Mouse (Mus musculus) hindbrain, embryonic 14.5 days (tissue): Measurements from ENCODE around the gene Shisa9. TPM values are rescaled to one million over a fixed set of nuclear protein-coding genes. Genes with fewer than 3 reads are reported as not detected.
A peak's percentile ranks its signal among the peaks of the same experiment; 100 is the strongest.
"Not testable (repeated sequence)": the region's sequence is repeated elsewhere in the genome, so short reads cannot be mapped to it uniquely, and the experiment has no call there.

Source experiments
- ATAC-seq: fragments of 200-750 bp; cut with Nextera tagmentation; 2 replicates; pipeline ENCODE4 v1.8.0; 2017; ENCODE audit warnings: moderate number of reproducible peaks, mild to moderate bottlenecking, moderate TSS enrichment, moderate library complexity; ENCODE audit not compliant: low FRiP score
- DNase-seq: peaks from one replicate; pipeline ENCODE4 v3.0.0-alpha.2; 2015; ENCODE audit warnings: low spot score
- H3K27ac ChIP-seq: fragments of 300-500 bp; sonication (generic); 2 replicates; pipeline ENCODE4 v1.5.1; 2014; ENCODE audit warnings: mild to moderate bottlenecking, moderate library complexity
- H3K27me3 ChIP-seq: fragments of 300-500 bp; sonication (generic); 2 replicates; pipeline ENCODE4 v1.6.1; 2014; ENCODE audit warnings: mild to moderate bottlenecking, low read length, mixed read lengths; ENCODE audit not compliant: control insufficient read depth, insufficient read depth
- H3K36me3 ChIP-seq: fragments of 300-500 bp; sonication (generic); replicated peaks from 2 replicates; pipeline ENCODE4 v1.6.1; 2014; ENCODE audit not compliant: control insufficient read depth, insufficient read depth
- H3K4me1 ChIP-seq: fragments of 300-500 bp; sonication (generic); replicated peaks from 2 replicates; pipeline ENCODE4 v1.6.1; 2014; ENCODE audit warnings: antibody characterized with exemption, low read length, mixed read lengths; ENCODE audit not compliant: control insufficient read depth, insufficient read depth
- H3K4me2 ChIP-seq: fragments of 300-500 bp; sonication (generic); replicated peaks from 2 replicates; pipeline ENCODE4 v1.6.1; 2014; ENCODE audit warnings: mild to moderate bottlenecking, moderate library complexity
- H3K4me3 ChIP-seq: fragments of 300-500 bp; sonication (generic); replicated peaks from 2 replicates; pipeline ENCODE4 v1.5.1; 2014; ENCODE audit warnings: mild to moderate bottlenecking, low read length
- H3K9ac ChIP-seq: fragments of 300-500 bp; sonication (generic); 2 replicates; pipeline ENCODE4 v1.6.1; 2014
- H3K9me3 ChIP-seq: fragments of 300-500 bp; sonication (generic); 2 replicates; pipeline ENCODE4 v1.6.1; 2016; ENCODE audit warnings: low read length; ENCODE audit not compliant: control insufficient read depth
- WGBS: fragments of 180-500 bp; shearing (Covaris S2); extraction: QIAGEN DNeasy Blood & Tissue Kit; methylation state at CpG from one replicate; pipeline ENCODE4 v1.1.7; 2014; 5-methylcytosine and 5-hydroxymethylcytosine counted together
- polyA plus RNA-seq: library from polyadenylated mRNA; unstranded; fragments of >200 nt; fragmentation: Nextera tagmentation; extraction: Ambion mirVana; gene quantifications from 2 replicates; pipeline ENCODE4 v1.2.1, GENCODE M21; 2014

Gene Shisa9
- 15.7 and 22.1 TPM in 2 replicates for polyA plus RNA-seq

DNA sequence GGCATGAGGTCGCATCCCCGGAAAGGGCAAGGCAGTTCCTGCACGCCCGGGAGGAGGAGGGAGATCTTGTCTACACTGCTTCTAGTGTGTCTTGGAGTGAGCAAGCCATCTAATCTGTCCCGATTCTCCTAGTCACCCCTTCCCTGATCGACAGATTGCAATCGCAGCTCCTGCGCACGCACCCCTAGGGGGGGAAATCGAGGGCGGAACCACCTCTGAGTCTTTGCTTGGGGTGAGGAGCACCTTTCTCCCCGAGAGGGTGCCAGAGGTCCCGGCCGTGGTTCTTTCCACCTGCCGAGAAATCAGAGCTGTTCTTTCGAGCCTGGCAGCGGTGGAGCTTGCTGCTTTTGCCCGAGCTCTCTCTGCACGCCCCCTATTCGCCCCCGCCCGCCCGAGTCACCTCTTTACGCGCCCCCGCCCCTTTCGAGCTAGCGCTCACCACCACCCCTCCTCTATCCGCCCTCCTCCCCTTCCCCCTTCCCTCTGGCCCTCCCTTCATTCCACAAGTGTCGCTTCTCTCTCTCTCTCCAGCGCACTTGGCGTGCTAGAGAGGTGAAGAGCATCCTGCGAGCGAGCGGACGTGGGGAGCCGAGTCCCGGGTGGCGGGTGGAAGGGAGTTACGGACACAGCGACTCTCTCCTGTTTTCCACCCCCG, at the start of gene Shisa9:
Gene Shisa9 (plus strand): TSS at position 498 of the 655 bp plus-strand sequence.
- ATAC-seq (peak; percentile 82), DNase-seq (peak; percentile 59)
- Histone ChIP-seq H3K4me3 (peak within 1 kb of the TSS; percentile 65), H3K9ac (peak within 1 kb of the TSS; percentile 69), H3K27me3 (peaks cover 52% of the 10 kb centered on the region), H3K4me1 (peaks cover 22% of the 10 kb centered on the region), H3K27ac (peak within 1 kb of the TSS; percentile 49), H3K36me3 (no peaks in the 10 kb centered on the region), H3K9me3 (no peaks in the 10 kb centered on the region), H3K4me2 (peak within 1 kb of the TSS; percentile 94)
- WGBS, result 1% methylated on average over 36 of the region's 42 CpGs

DNA sequence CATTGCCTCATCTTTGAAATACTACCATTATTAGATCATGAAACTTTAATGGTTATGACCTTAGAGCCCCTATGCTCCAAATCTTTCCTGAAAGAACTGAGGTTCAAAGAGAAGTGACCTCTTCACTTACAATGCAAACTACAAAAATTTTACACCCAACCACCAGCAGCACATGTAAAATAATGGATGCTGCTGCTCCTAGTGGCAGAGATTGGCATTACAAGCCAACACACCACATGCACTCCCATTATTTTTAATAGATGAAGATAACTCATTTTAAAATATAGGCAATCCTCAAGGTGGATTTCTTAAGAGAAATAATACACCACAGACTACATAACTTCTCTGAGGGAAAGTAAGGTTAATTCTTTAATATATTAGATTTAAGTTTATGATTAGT, 43.4 kb upstream of the Shisa9 start:
- Histone ChIP-seq H3K9ac (no peak overlapping the region), H3K27ac (no peak overlapping the region), H3K4me1 (no peaks in the 10 kb centered on the region), H3K27me3 (no peaks in the 10 kb centered on the region), H3K36me3 (no peaks in the 10 kb centered on the region), H3K9me3 (0 out of 2 replicates have a peak, but pooled peaks cover 6% of the 10 kb centered on the region), H3K4me2 (no peak overlapping the region), H3K4me3 (no peak overlapping the region)
- DNase-seq (peak; percentile 54), ATAC-seq (no peak)

DNA sequence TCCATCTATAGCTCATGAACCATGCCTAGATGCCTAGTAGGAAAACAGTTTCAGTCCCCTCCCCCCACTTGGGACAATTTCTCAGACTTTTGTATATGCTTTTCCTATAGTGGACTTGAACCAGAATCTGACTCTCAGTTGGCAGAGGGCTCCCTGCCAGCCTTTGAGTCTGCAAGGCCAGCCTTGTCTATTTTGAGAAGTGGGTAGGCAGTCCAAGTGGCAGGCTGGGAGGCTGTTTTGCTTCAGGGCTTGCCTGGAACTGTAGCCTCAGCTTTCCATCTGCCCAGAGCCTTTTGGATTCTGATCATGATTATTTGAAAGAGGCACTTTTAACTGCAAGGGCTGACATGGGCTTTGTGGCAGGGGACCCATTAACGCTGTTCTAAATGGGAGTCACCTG, 23.2 kb upstream of the Shisa9 start:
- no peak for DNase-seq
- H3K27me3 ChIP-seq, result no peaks in the 10 kb centered on the region
- H3K9me3 ChIP-seq, result no peaks in the 10 kb centered on the region
- no peaks in the 10 kb centered on the region for H3K36me3 ChIP-seq
- no peak for ATAC-seq
- no peaks in the 10 kb centered on the region for H3K4me1 ChIP-seq
- H3K4me3 ChIP-seq, result no peak overlapping the region
- no peak overlapping the region for H3K9ac ChIP-seq
- no peak overlapping the region for H3K4me2 ChIP-seq
- H3K27ac ChIP-seq, result no peak overlapping the region
- WGBS, result 82% methylated on average over 1 of the region's 1 CpGs

DNA sequence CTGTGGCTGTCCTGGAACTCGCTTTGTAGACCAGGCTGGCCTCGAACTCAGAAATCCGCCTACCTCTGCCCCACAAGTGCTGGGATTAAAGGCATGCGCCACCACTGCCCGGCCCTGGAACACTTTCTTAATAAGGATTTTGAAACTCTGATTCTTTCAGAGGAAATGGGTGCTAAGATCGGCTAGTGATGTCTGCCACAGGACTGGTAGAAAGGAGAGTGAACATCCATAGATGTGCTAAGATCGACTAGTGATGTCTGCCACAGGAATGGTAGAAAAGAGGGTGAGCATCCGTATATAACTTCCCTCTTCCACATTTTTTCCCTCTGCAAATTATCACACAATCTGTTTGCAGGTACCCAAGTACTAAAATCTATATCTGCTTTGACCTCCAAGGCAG, 17.9 kb upstream of the Shisa9 start:
- Histone ChIP-seq H3K4me1 (no peaks in the 10 kb centered on the region), H3K27ac (no peak overlapping the region), H3K4me2 (no peak overlapping the region), H3K9me3 (no peaks in the 10 kb centered on the region), H3K4me3 (no peak overlapping the region), H3K27me3 (no peaks in the 10 kb centered on the region), H3K36me3 (no peaks in the 10 kb centered on the region), H3K9ac (no peak overlapping the region)
- WGBS, result 92% methylated on average over 8 of the region's 8 CpGs
- no peak for ATAC-seq
- no peak for DNase-seq

DNA sequence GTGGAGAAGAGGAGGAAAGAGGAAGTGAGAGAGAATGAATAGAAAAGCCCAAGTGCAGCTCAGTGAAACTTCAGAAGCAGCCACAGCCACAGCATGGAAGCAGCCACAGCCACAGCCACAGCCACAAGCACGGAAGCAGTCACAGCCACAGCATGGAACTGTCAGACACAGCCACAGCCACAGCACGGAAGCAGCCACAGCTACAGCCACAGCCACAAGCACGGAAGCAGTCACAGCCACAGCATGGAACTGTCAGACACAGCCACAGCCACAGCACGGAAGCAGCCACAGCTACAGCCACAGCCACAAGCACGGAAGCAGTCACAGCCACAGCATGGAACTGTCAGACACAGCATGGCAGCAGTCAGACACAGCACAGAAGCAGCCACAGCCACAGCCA, 17.1 kb upstream of the Shisa9 start:
- H3K9ac ChIP-seq, DNase-seq, H3K9me3 ChIP-seq, H3K36me3 ChIP-seq, ATAC-seq, H3K4me3 ChIP-seq, H3K4me1 ChIP-seq, H3K27me3 ChIP-seq, H3K4me2 ChIP-seq, H3K27ac ChIP-seq: not testable (repeated sequence)
- WGBS, result 94% methylated on average over 5 of the region's 5 CpGs

DNA sequence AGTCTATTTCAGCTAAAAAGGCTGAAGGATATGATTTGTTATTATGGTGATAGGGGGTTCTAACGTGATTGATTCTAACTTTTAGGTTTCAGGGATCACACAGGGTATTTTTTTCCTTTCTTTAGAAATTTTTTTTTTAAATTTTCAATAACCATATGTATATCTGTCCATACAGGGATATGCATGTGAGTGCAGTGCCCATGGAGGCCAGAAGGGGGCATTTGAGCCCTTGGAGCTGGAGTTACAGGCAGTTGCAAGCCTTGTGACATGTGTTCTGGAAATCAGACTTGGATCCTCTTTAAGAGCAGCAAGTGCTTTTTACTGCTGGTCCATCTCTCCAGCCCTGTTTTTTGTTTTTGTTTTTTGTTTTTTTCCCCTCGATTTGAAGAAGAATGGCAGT, 16.3 kb upstream of the Shisa9 start:
- no peak for DNase-seq
- H3K9ac ChIP-seq, result no peak overlapping the region
- H3K4me3 ChIP-seq, result no peak overlapping the region
- WGBS, result 62% methylated on average over 2 of the region's 2 CpGs
- no peak for ATAC-seq
- no peak overlapping the region for H3K27ac ChIP-seq
- no peaks in the 10 kb centered on the region for H3K27me3 ChIP-seq
- no peaks in the 10 kb centered on the region for H3K4me1 ChIP-seq
- H3K36me3 ChIP-seq, result no peaks in the 10 kb centered on the region
- no peaks in the 10 kb centered on the region for H3K9me3 ChIP-seq
- no peak overlapping the region for H3K4me2 ChIP-seq

DNA sequence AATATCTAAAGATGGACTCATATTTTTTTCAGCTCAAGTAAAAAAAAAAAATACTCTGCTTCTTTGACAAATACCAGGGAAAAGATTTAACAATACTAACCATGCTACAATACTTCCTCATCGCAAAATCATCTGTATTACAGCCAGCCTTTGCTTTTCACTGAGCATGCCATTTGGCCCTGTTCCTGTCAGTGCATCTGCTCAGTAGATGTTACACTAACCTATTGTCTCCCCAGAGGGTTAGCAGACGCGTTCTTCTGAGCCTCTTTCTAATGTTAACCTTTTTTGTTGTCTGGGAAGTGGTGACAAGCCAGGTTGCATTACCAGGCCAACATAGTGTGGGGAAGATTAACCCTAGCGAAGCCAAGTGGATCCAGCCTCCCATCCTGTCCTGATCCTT, 10.2 kb upstream of the Shisa9 start:
- H3K4me1 ChIP-seq, result 0 out of 2 replicates have a peak, but pooled peaks cover 6% of the 10 kb centered on the region
- no peak for DNase-seq
- H3K27me3 ChIP-seq, result no peaks in the 10 kb centered on the region
- no peak overlapping the region for H3K9ac ChIP-seq
- H3K36me3 ChIP-seq, result no peaks in the 10 kb centered on the region
- no peak overlapping the region for H3K27ac ChIP-seq
- no peak overlapping the region for H3K4me2 ChIP-seq
- WGBS, result 39% methylated on average over 4 of the region's 4 CpGs
- H3K9me3 ChIP-seq, result no peaks in the 10 kb centered on the region
- ATAC-seq, result no peak
- no peak overlapping the region for H3K4me3 ChIP-seq

DNA sequence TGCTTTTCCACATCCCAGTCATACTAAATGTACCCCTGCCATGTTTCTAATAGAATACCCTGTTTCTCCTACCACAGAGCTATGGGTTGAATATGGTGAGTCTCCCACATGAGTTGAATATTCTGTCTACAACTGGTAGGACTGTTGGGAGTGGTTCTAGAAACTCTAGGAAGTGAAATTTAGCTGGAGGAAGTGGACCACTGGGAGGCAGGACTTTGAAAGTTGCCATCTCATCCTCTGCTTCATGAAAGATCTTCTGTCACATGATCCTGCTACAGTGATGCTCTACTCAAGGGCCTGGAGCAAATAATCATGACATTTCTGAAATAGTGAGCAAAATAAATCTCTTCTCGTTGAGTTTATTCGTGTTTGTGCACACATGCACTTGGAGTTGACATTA, 7.2 kb upstream of the Shisa9 start:
- H3K27ac ChIP-seq, result no peak overlapping the region
- H3K9me3 ChIP-seq, result no peaks in the 10 kb centered on the region
- no peak overlapping the region for H3K4me2 ChIP-seq
- no peaks in the 10 kb centered on the region for H3K36me3 ChIP-seq
- no peak for ATAC-seq
- WGBS, result 88% methylated on average over 2 of the region's 2 CpGs
- peaks cover 8% of the 10 kb centered on the region for H3K27me3 ChIP-seq
- no peak overlapping the region for H3K9ac ChIP-seq
- DNase-seq, result no peak
- 0 out of 2 replicates have a peak, but pooled peaks cover 6% of the 10 kb centered on the region for H3K4me1 ChIP-seq
- no peak overlapping the region for H3K4me3 ChIP-seq

DNA sequence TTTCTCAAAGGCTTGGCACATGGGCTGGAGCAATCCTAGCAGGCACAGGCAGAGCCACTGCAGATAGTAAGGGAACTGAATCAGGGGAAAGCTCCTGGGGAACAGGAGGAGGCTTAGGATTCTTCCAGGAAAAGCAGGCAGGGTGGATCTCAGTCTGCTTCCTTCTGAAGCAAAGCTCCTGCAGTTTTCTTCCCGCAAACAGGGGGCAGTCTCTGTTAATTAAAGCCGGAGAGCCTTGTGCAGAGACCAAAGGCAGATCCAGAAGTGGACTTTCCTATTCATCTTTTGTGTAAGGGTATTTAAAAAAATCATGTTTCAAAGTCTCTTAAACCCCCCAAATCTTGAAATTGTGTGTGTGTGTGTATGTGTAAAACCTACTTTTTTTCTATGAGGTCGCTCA, 3.1 kb upstream of the Shisa9 start:
- ATAC-seq (no peak), DNase-seq (peak; percentile 75)
- Histone ChIP-seq H3K36me3 (no peaks in the 10 kb centered on the region), H3K4me2 (no peak overlapping the region), H3K9ac (no peak overlapping the region), H3K27ac (no peak overlapping the region), H3K4me3 (no peak overlapping the region), H3K27me3 (peaks cover 37% of the 10 kb centered on the region), H3K4me1 (peaks cover 14% of the 10 kb centered on the region; the same call in 1 of the 2 replicates), H3K9me3 (no peaks in the 10 kb centered on the region)
- WGBS, result 14% methylated on average over 3 of the region's 3 CpGs
